Mouse (Mus musculus) stomach, embryonic 14.5 days (tissue): ENCODE measurements at regions not wholly inside any gene's neighbourhood (a gene's known extent, or its start where the extent isn't known, plus 50 kb on each side); places are given as distances from the start of the nearest gene placed in this dataset.

Experiments used
- ATAC-seq: fragments of 200-750 bp; cut with Nextera tagmentation; 2 replicates; pipeline ENCODE4 v1.8.0; 2017; ENCODE audit warnings: low read depth, moderate TSS enrichment; ENCODE audit not compliant: insufficient number of reproducible peaks, insufficient read depth, low FRiP score
- H3K27ac ChIP-seq: fragments of 300-500 bp; sonication (generic); 2 replicates; pipeline ENCODE4 v1.5.1; 2014; ENCODE audit warnings: mild to moderate bottlenecking, low read length, moderate library complexity, mixed read lengths
- H3K27me3 ChIP-seq: fragments of 300-500 bp; sonication (generic); 2 replicates; pipeline ENCODE4 v1.6.1; 2014; ENCODE audit warnings: low read length, control low read depth, mixed read lengths; ENCODE audit not compliant: control insufficient read depth, insufficient read depth
- H3K36me3 ChIP-seq: fragments of 300-500 bp; sonication (generic); 2 replicates; pipeline ENCODE4 v1.6.1; 2014; ENCODE audit warnings: mild to moderate bottlenecking, control low read depth, low read length, moderate library complexity, mixed read lengths; ENCODE audit not compliant: control insufficient read depth, insufficient read depth
- H3K4me1 ChIP-seq: fragments of 300-500 bp; sonication (generic); 2 replicates; pipeline ENCODE4 v1.6.1; 2014; ENCODE audit warnings: low read length, control low read depth, mixed read lengths; ENCODE audit not compliant: control insufficient read depth, insufficient read depth
- H3K4me2 ChIP-seq: fragments of 300-500 bp; sonication (generic); replicated peaks from 2 replicates; pipeline ENCODE4 v1.6.1; 2014; ENCODE audit warnings: low read depth, low read length, control low read depth
- H3K4me3 ChIP-seq: fragments of 300-500 bp; sonication (generic); 2 replicates; pipeline ENCODE4 v1.5.1; 2014; ENCODE audit warnings: low read depth, low read length, control low read depth
- H3K9ac ChIP-seq: fragments of 300-500 bp; sonication (generic); replicated peaks from 2 replicates; pipeline ENCODE4 v1.6.1; 2014; ENCODE audit warnings: low read depth, mild to moderate bottlenecking, control low read depth, low read length, moderate library complexity, mixed read lengths
- H3K9me3 ChIP-seq: fragments of 300-500 bp; sonication (generic); 2 replicates; pipeline ENCODE4 v1.6.1; 2016; ENCODE audit warnings: low read depth, low read length, control low read depth; ENCODE audit not compliant: control insufficient read depth
- WGBS: fragments of 180-500 bp; shearing (Covaris S2); extraction: QIAGEN DNeasy Blood & Tissue Kit; methylation state at CpG from one replicate; pipeline ENCODE4 v1.1.7; 2014; 5-methylcytosine and 5-hydroxymethylcytosine counted together

DNA sequence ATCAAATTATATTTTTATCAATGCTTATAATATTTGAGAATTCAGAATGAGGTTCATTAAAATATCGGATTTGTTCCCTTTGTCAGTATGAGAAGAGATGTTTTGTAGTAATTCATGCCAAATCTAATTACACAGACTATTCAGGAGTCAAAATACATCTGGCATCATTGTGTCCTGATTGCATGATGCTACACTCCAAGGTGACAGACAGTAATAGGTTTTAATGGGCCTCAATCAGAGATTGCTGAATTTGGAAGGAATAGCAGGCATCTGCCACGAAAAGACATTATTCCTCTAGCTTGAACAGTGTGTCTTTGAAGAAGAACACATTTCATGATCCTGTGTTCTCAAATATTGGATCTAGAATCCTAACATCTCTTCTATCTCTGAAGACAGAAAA is 1177.2 kb downstream of the Pcdh18 start:
- no peak overlapping the region for H3K9ac ChIP-seq
- H3K27ac ChIP-seq = no peak overlapping the region
- H3K4me3 ChIP-seq = no peak overlapping the region

DNA sequence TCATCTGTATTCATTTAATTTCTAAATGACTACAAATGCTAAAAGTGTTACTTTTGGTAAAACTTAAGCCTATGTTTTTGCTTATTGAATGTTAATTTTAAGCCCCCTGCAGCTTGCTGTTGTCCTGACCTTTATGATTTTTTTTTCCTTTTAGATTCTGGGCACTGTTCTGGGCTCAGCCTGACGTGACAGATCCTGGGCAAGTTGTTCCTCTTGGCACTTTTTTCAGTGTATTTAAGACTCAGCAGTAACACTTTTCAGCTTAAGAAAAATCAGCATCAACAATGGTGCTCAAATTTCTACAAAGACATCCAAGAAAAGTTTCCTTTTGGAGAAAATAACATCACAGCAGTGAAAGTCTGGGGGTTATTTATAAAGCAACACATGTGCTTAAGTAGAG is 1177.9 kb downstream of the Pcdh18 start:
- no peak overlapping the region for H3K4me3 ChIP-seq
- H3K27me3 ChIP-seq = no peaks in the 10 kb centered on the region
- no peak overlapping the region for H3K4me2 ChIP-seq
- no peaks in the 10 kb centered on the region for H3K9me3 ChIP-seq
- H3K9ac ChIP-seq = no peak overlapping the region
- no peaks in the 10 kb centered on the region for H3K4me1 ChIP-seq
- no peaks in the 10 kb centered on the region for H3K36me3 ChIP-seq
- no peak overlapping the region for H3K27ac ChIP-seq
- no peak for ATAC-seq
- 71% methylated on average over 1 of the region's 1 CpGs for WGBS

More for the DNA sequence above, 1177.2 kb downstream of the Pcdh18 start:
- Histone ChIP-seq H3K4me2 (no peak overlapping the region), H3K9me3 (no peaks in the 10 kb centered on the region), H3K27me3 (no peaks in the 10 kb centered on the region), H3K36me3 (no peaks in the 10 kb centered on the region), H3K4me1 (no peaks in the 10 kb centered on the region)
- 79% methylated on average over 2 of the region's 2 CpGs for WGBS
- no peak for ATAC-seq

DNA sequence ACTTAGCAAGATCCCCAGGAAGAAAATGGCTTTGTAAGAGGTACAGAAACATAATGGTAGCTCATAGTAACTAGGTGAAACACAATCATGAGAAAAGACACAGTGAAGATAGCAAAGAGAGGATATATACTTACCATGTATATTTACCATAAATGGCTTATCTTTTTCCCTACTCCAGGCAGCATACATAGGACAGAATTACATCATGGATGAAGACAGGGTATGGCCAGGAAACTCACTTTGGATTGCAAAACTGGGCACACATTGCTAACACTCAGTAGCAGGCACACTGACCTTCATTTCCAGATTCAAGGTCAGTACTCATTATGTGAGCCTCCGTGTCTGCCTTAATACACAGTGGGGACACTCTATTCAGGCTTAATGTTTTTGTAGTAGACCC is 1210.5 kb downstream of the Pcdh18 start:
- no peaks in the 10 kb centered on the region for H3K4me1 ChIP-seq
- 86% methylated on average over 1 of the region's 1 CpGs for WGBS
- no peaks in the 10 kb centered on the region for H3K36me3 ChIP-seq
- H3K27me3 ChIP-seq = no peaks in the 10 kb centered on the region
- no peak overlapping the region for H3K4me2 ChIP-seq
- ATAC-seq = no peak
- H3K4me3 ChIP-seq = no peak overlapping the region
- no peak overlapping the region for H3K9ac ChIP-seq
- no peaks in the 10 kb centered on the region for H3K9me3 ChIP-seq
- H3K27ac ChIP-seq = no peak overlapping the region

DNA sequence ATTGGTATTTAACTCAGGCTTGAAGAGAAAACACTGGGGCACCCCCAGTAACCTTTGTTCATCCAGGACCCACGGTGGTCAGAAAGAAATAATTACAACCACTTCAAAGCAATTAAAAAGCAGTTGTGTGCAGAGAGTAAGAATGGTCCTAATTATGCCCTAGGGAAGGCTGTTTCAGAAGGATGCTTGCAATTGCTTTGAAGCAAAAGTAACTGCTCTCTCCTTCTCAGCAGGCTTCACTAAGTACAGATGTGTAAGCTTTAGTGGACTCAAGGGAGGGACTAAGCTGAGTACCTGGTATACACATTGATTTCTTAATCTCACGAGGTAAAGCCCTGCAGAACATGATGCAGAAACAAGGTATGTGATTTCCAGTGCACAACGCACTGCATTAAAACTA is 1242.1 kb downstream of the Pcdh18 start:
- Histone ChIP-seq H3K4me2 (no peak overlapping the region), H3K4me1 (no peaks in the 10 kb centered on the region), H3K36me3 (no peaks in the 10 kb centered on the region), H3K9me3 (no peaks in the 10 kb centered on the region), H3K27ac (no peak overlapping the region), H3K27me3 (no peaks in the 10 kb centered on the region), H3K9ac (no peak overlapping the region), H3K4me3 (no peak overlapping the region)
- 46% methylated on average over 3 of the region's 3 CpGs for WGBS
- ATAC-seq = no peak

DNA sequence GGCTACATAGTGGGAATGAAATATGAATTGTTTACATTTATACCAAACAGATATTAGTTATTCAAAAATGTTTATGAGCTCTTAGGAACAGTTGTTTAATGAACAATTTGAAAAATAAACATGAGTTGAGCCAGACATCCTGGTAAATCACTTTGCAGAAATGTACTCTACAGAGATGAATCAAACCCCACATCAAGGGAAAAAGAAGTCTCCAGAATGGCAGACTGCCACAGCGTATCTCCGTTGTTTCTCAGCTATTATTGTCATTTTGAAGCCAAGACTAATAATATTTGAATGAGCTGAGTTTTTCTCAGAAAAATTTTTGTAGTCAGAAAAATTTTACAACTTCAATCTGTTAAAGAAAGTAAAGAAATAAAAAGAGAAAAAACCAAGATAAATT is 1253.1 kb downstream of the Pcdh18 start:
- no peak overlapping the region for H3K4me3 ChIP-seq
- no peaks in the 10 kb centered on the region for H3K36me3 ChIP-seq
- no peaks in the 10 kb centered on the region for H3K9me3 ChIP-seq
- H3K4me1 ChIP-seq = no peaks in the 10 kb centered on the region
- no peak overlapping the region for H3K9ac ChIP-seq
- WGBS = 71% methylated on average over 2 of the region's 2 CpGs
- H3K27me3 ChIP-seq = no peaks in the 10 kb centered on the region
- ATAC-seq = no peak
- no peak overlapping the region for H3K27ac ChIP-seq
- no peak overlapping the region for H3K4me2 ChIP-seq

DNA sequence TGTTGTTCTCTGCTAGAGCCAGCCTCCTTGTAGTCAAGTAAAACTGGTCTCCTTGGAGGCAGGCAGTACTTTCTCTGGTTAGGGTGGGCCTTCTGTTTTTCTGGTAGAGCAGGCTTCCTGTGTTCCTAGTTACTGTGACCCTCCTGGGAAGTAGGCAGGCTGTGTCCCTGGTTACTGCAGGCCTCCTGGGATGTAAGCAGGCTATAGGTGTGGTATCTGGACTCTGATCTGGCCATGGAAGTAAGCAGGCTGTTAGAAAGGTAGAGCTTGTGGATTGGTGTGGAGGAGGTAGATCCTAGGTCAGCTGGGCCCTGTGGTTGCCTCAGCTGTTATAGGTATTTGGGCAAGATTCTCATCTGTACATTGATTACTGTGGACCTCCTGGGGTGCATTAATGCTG is 1292.4 kb downstream of the Pcdh18 start:
- no peaks in the 10 kb centered on the region for H3K9me3 ChIP-seq
- no peaks in the 10 kb centered on the region for H3K27me3 ChIP-seq
- H3K4me3 ChIP-seq = no peak overlapping the region
- no peak overlapping the region for H3K27ac ChIP-seq
- no peaks in the 10 kb centered on the region for H3K4me1 ChIP-seq
- H3K36me3 ChIP-seq = no peaks in the 10 kb centered on the region
- no peak overlapping the region for H3K4me2 ChIP-seq
- H3K9ac ChIP-seq = no peak overlapping the region
- ATAC-seq = no peak

DNA sequence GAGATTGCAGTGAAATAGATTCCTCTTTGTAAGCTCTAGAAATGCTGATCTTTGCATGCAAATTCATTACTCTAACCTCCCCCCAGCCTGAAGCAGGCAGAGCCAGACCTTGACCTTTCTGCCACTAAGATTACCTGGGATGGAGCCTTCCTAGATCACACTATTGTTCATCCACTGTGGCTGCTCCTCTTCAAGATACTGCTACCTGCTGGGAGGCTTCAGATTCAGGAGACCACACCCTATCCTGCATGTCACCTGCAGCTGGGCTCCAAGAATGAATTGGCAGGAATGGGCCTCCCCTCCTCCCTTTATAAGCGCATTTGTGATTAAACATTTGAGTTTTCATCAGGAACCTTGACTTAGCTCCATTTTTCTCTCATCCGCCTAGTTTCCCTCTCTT is 1315.2 kb downstream of the Pcdh18 start:
- no peak overlapping the region for H3K9ac ChIP-seq
- WGBS = 78% methylated on average over 2 of the region's 2 CpGs
- no peak for ATAC-seq
- no peaks in the 10 kb centered on the region for H3K36me3 ChIP-seq
- H3K4me2 ChIP-seq = no peak overlapping the region
- no peaks in the 10 kb centered on the region for H3K27me3 ChIP-seq
- H3K9me3 ChIP-seq = no peaks in the 10 kb centered on the region
- no peak overlapping the region for H3K4me3 ChIP-seq
- no peak overlapping the region for H3K27ac ChIP-seq
- H3K4me1 ChIP-seq = no peaks in the 10 kb centered on the region

DNA sequence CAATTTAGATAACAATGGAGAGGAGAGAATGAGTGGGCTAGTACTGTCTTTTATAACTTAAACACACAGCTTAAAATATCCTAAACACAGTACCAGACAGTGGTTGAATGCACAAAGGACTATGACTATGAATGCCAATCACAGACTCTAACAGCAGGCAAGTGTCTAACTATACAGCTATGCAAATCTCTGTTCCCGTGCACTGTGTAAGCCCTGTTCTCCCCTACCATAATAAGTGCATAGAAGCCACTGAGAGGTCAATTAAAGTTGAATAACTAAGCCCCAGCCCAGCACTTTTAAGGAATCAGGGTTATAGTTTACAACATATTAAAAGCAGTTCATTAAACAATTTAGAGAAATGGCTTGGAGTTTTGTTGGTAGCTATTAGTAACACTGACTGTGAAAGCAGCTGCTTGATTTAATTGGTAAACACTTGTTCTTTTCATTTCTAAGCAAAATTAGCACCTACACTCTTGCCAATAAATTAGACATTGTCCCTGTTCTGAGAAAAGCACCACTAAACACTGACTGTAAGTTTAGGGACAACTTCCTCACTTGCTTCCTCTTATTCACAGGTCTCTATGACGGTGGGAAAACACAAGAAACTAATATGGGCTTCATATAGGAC is 1327.6 kb downstream of the Pcdh18 start:
- Histone ChIP-seq H3K4me2 (no peak overlapping the region), H3K9me3 (no peaks in the 10 kb centered on the region), H3K4me1 (no peaks in the 10 kb centered on the region), H3K36me3 (no peaks in the 10 kb centered on the region), H3K4me3 (no peak overlapping the region), H3K9ac (no peak overlapping the region), H3K27me3 (no peaks in the 10 kb centered on the region), H3K27ac (no peak overlapping the region)
- no peak for ATAC-seq
- 65% methylated on average over 2 of the region's 2 CpGs for WGBS

DNA sequence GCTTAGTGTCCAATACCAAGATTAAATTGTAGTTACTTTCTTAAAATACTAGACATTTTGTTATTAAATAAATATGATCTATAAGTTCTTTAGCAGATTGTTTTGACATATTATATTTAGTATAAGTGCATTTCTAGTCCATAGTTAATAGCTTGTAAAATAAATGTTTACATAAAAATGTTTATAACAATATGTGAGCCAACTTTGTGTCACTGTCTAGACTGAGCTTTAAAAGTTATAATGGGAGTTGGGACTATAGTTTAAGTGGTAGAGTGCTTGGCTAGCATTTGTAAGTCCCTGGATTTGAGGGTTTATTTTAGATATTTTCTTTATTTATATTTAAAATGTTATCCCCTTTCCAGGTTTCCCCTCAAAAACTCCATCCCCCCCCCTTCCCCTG is 1367.3 kb downstream of the Pcdh18 start:
- no peaks in the 10 kb centered on the region for H3K9me3 ChIP-seq
- H3K4me3 ChIP-seq = no peak overlapping the region
- ATAC-seq = peak; percentile 74; the same call in 1 of the 2 replicates
- H3K4me2 ChIP-seq = no peak overlapping the region
- no peak overlapping the region for H3K9ac ChIP-seq
- H3K4me1 ChIP-seq = no peaks in the 10 kb centered on the region
- no peaks in the 10 kb centered on the region for H3K27me3 ChIP-seq
- H3K27ac ChIP-seq = no peak overlapping the region
- H3K36me3 ChIP-seq = no peaks in the 10 kb centered on the region
